Mouse (Mus musculus): ENCODE data around the gene Sult2a8. TPM values are rescaled to one million over a fixed set of nuclear protein-coding genes. Genes with fewer than 3 reads are reported as not detected.
"Not testable (repeated sequence)": the region's sequence is repeated elsewhere in the genome, so short reads cannot be mapped to it uniquely, and the experiment has no call there.

Gene Sult2a8
- not detected in 2 replicates for polyA plus RNA-seq (2014; fragmentation: Nextera tagmentation; extraction: Ambion mirVana)

DNA sequence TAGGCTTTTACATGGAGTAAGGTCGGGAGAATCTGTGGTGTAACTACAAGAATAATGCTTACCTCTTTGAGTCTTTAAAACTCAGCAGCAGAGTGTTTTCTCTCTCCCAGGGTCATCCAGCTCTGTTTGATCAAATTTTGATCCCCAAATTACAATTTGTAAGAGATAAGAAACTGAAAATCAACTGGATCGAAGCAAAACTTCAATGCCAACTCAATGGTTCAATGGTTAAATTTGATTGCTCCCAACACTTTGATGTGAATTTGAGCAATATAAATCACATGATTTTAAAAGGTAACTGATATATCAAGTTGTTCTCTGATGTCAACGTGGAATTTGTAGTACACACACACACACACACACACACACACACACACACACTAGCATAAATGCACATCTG, at the start of gene Sult2a8:
Sult2a8 (minus strand) TSS at position 236 of the 400 bp plus-strand sequence.
- ATAC-seq (ENCODE audit: insufficient number of reproducible peaks, insufficient read depth, low FRiP score, low read depth), result no peak
- H3K27ac ChIP-seq (ENCODE audit: low read length), result no peak within 1 kb of the TSS
- H3K4me2 ChIP-seq (replicated peaks; ENCODE audit: low read depth, low read length), result no peak within 1 kb of the TSS
- WGBS, result 60% methylated on average over 3 of the region's 3 CpGs
- H3K4me3 ChIP-seq (ENCODE audit: low read depth, low read length), result no peak within 1 kb of the TSS
- H3K27me3 ChIP-seq (ENCODE audit: control insufficient read depth, insufficient read depth, low read length), result no peaks in the 10 kb centered on the region
- H3K36me3 ChIP-seq (ENCODE audit: control insufficient read depth, insufficient read depth, low read length), result no peaks in the 10 kb centered on the region
- H3K9ac ChIP-seq (replicated peaks; ENCODE audit: low read depth, low read length), result no peak within 1 kb of the TSS
- H3K4me1 ChIP-seq (ENCODE audit: control insufficient read depth, insufficient read depth, low read length), result no peaks in the 10 kb centered on the region
- H3K9me3 ChIP-seq (ENCODE audit: control insufficient read depth, low read depth, low read length), result no peaks in the 10 kb centered on the region; the same call in 1 of the 2 replicates

DNA sequence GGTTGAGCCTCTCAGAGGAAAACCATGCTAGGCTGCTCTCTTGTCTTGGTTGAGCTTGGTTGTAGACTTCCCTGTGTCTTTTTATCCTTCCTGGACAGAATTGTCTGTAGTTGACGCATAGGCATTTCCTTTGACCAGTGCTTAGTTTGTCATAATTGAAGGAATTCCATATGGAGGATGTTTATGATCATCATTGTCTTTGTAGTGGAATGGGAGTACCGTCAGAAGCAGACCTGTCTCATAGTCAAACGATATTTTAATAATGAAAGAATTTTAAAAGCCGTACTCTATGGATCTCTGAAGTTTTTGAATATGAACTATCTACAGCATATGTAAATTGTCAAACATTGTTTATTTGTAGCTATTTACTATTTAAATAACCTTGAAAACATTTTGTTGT, 47.6 kb upstream of the Sult2a8 start, which contains the start of gene Sult2a7:
Sult2a7 (minus strand) TSS at position 101 of the 400 bp plus-strand sequence.
- ATAC-seq (ENCODE audit: insufficient number of reproducible peaks, insufficient read depth, low FRiP score, low read depth), result no peak
- WGBS, result 85% methylated on average over 4 of the region's 4 CpGs
- H3K4me2 ChIP-seq (replicated peaks; ENCODE audit: low read depth, low read length), result no peak within 1 kb of the TSS

DNA sequence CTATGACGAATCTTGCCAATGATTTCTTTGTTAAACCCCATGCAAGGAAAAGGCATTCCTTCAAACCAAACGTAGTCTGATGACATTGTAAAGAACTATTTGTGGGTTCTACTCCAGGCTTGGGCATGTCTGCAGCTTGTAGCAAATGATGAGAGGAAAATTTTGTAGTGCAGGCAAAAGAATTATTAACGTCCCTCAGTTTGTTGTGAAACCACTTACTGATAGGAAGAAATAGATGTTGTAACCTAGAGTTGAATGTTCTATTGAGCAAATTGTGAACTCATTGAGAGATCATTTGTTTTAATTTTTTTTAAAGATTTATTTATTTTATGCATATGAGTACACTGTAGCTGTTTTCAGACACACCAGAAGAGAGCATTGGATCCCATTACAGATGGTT, 46.3 kb upstream of the Sult2a8 start:
- no peak overlapping the region for H3K9ac ChIP-seq (replicated peaks; ENCODE audit: low read depth, low read length)
- no peaks in the 10 kb centered on the region for H3K9me3 ChIP-seq (ENCODE audit: control insufficient read depth, low read depth, low read length)
- H3K4me3 ChIP-seq (ENCODE audit: low read depth, low read length), result no peak overlapping the region
- H3K27me3 ChIP-seq (ENCODE audit: control insufficient read depth, insufficient read depth, low read length), result no peaks in the 10 kb centered on the region
- H3K36me3 ChIP-seq (ENCODE audit: control insufficient read depth, insufficient read depth, low read length), result no peaks in the 10 kb centered on the region
- no peaks in the 10 kb centered on the region for H3K4me1 ChIP-seq (ENCODE audit: control insufficient read depth, insufficient read depth, low read length)
- H3K27ac ChIP-seq (ENCODE audit: low read length), result no peak overlapping the region
- WGBS, result 71% methylated on average over 3 of the region's 3 CpGs
- no peak overlapping the region for H3K4me2 ChIP-seq (replicated peaks; ENCODE audit: low read depth, low read length)
- no peak for ATAC-seq (ENCODE audit: insufficient number of reproducible peaks, insufficient read depth, low FRiP score, low read depth)

More for the DNA sequence above, 47.6 kb upstream of the Sult2a8 start, which contains the start of gene Sult2a7:
- H3K4me3 ChIP-seq (ENCODE audit: low read depth, low read length), result no peak within 1 kb of the TSS
- H3K9me3 ChIP-seq (ENCODE audit: control insufficient read depth, low read depth, low read length), result no peaks in the 10 kb centered on the region
- no peaks in the 10 kb centered on the region for H3K27me3 ChIP-seq (ENCODE audit: control insufficient read depth, insufficient read depth, low read length)
- no peak within 1 kb of the TSS for H3K27ac ChIP-seq (ENCODE audit: low read length)
- H3K4me1 ChIP-seq (ENCODE audit: control insufficient read depth, insufficient read depth, low read length), result no peaks in the 10 kb centered on the region
- H3K36me3 ChIP-seq (ENCODE audit: control insufficient read depth, insufficient read depth, low read length), result no peaks in the 10 kb centered on the region
- no peak within 1 kb of the TSS for H3K9ac ChIP-seq (replicated peaks; ENCODE audit: low read depth, low read length)

DNA sequence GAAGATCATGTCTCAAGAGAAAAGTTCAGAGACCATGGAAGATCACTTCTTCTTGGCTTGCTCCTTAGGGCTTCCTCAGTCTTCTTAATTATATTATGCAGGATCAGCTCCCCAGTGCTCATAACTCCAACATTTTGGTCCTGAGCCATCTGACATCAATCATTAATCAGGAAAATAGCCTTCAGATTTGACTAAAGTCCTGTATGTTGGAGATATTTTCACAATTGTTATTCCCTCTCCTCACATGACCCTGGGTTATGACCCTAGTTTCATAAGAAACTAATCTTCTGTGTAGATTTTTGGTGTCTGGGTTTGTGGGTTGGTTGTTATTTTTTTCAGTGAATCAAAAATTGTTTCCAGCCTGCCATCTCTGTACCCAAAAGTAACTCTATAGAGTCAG, 7.0 kb downstream of the Sult2a8 start:
- Histone ChIP-seq H3K9me3 (ENCODE audit: control insufficient read depth, low read depth, low read length) (no peaks in the 10 kb centered on the region; the same call in 1 of the 2 replicates), H3K27me3 (ENCODE audit: control insufficient read depth, insufficient read depth, low read length) (no peaks in the 10 kb centered on the region), H3K9ac (replicated peaks; ENCODE audit: low read depth, low read length) (no peak overlapping the region), H3K4me2 (replicated peaks; ENCODE audit: low read depth, low read length) (no peak overlapping the region), H3K4me3 (ENCODE audit: low read depth, low read length) (no peak overlapping the region), H3K4me1 (ENCODE audit: control insufficient read depth, insufficient read depth, low read length) (no peaks in the 10 kb centered on the region), H3K27ac (ENCODE audit: low read length) (no peak overlapping the region), H3K36me3 (ENCODE audit: control insufficient read depth, insufficient read depth, low read length) (no peaks in the 10 kb centered on the region)
- ATAC-seq (ENCODE audit: insufficient number of reproducible peaks, insufficient read depth, low FRiP score, low read depth), result no peak

DNA sequence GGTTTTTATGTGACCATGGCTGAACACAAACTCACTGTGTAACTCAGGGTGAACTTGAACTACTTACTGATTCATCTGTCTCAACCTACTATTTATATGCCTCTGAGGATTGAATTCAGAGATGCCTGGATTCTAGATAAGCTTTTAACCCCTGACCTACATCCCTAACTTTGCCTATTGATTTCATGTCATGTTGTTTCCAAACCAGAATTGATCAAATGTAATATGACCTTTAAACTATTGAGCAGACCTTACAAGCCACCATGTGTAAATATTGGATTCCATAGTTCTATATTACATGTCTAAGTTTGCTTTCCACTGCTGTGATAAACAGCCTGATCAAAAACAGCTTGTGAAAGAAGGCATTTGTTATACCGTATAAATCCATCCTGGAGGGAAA, 8.1 kb downstream of the Sult2a8 start:
- Histone ChIP-seq H3K36me3 (ENCODE audit: control insufficient read depth, insufficient read depth, low read length) (no peaks in the 10 kb centered on the region), H3K9ac (replicated peaks; ENCODE audit: low read depth, low read length) (no peak overlapping the region), H3K27ac (ENCODE audit: low read length) (no peak overlapping the region), H3K9me3 (ENCODE audit: control insufficient read depth, low read depth, low read length) (no peaks in the 10 kb centered on the region), H3K27me3 (ENCODE audit: control insufficient read depth, insufficient read depth, low read length) (no peaks in the 10 kb centered on the region), H3K4me1 (ENCODE audit: control insufficient read depth, insufficient read depth, low read length) (no peaks in the 10 kb centered on the region), H3K4me2 (replicated peaks; ENCODE audit: low read depth, low read length) (no peak overlapping the region), H3K4me3 (ENCODE audit: low read depth, low read length) (no peak overlapping the region)
- 68% methylated on average over 1 of the region's 1 CpGs for WGBS
- no peak for ATAC-seq (ENCODE audit: insufficient number of reproducible peaks, insufficient read depth, low FRiP score, low read depth)

DNA sequence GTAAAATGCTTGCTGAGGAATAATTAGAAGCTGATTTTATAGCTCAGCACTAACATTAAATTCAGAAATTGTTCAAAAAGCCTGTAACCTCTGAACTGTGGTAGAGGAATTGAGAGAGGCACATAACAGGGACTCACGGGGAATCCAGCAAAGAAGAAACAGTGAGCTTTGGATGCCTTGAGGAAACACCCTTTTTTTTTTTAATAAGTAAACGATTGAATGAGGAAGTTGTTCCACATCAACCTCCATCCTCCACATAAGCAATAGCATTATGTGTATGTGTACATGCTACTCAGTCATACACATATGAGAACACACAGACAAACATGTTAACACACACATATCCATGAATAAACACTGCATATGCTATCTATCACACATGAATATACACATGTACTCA, 8.5 kb downstream of the Sult2a8 start:
- no peak for ATAC-seq (ENCODE audit: insufficient number of reproducible peaks, insufficient read depth, low FRiP score, low read depth)
- H3K27me3 ChIP-seq (ENCODE audit: control insufficient read depth, insufficient read depth, low read length), result no peaks in the 10 kb centered on the region
- no peak overlapping the region for H3K27ac ChIP-seq (ENCODE audit: low read length)
- WGBS, result 77% methylated on average over 2 of the region's 2 CpGs
- H3K4me2 ChIP-seq (replicated peaks; ENCODE audit: low read depth, low read length), result no peak overlapping the region
- H3K4me1 ChIP-seq (ENCODE audit: control insufficient read depth, insufficient read depth, low read length), result no peaks in the 10 kb centered on the region
- no peak overlapping the region for H3K4me3 ChIP-seq (ENCODE audit: low read depth, low read length)
- H3K9ac ChIP-seq (replicated peaks; ENCODE audit: low read depth, low read length), result no peak overlapping the region
- no peaks in the 10 kb centered on the region for H3K9me3 ChIP-seq (ENCODE audit: control insufficient read depth, low read depth, low read length)
- no peaks in the 10 kb centered on the region for H3K36me3 ChIP-seq (ENCODE audit: control insufficient read depth, insufficient read depth, low read length)

DNA sequence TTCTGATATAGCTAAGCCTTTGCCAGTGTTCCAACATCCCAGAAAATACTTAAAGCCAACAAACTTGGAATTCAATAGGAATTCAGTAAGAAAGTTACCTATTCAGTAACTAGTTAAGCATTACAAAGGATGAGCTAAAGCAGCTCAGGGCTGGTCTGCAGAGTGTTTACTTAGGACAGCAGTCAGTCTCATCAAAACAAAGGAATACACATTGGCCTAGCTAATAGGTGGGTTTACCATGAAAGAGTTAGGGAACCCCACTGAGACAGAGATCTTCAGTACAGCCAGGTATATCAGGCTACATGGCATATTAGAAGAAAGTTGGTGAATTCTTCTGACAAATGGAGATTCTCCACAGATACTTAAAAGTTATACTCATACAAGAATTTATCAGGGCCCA, 47.2 kb downstream of the Sult2a8 start:
- not testable (repeated sequence) for H3K4me3 ChIP-seq (ENCODE audit: low read depth, low read length); H3K9ac ChIP-seq (replicated peaks; ENCODE audit: low read depth, low read length); H3K27me3 ChIP-seq (ENCODE audit: control insufficient read depth, insufficient read depth, low read length); H3K9me3 ChIP-seq (ENCODE audit: control insufficient read depth, low read depth, low read length); H3K4me2 ChIP-seq (replicated peaks; ENCODE audit: low read depth, low read length); H3K27ac ChIP-seq (ENCODE audit: low read length); ATAC-seq (ENCODE audit: insufficient number of reproducible peaks, insufficient read depth, low FRiP score, low read depth); H3K4me1 ChIP-seq (ENCODE audit: control insufficient read depth, insufficient read depth, low read length); H3K36me3 ChIP-seq (ENCODE audit: control insufficient read depth, insufficient read depth, low read length)

DNA sequence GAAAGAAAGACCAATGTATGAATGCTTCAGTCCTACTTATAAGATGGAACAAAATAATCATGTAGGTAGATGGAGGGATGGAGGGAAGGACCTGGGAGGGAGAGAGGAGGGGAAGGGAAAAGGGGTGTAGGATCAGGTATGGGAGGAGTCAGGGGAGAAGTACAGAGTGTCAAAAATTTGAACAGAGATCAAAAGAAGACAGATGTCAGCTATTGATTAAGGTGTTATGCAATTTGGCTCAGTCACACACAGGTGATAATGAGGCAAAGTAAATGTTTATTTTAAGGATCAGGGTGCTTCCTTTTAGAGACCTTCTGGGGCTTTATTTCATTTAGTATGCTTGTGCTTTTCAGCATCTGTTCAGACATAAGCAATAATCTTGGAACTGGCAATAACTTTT, 50.1 kb downstream of the Sult2a8 start:
- Histone ChIP-seq H3K36me3 (ENCODE audit: control insufficient read depth, insufficient read depth, low read length) (no peaks in the 10 kb centered on the region), H3K9me3 (ENCODE audit: control insufficient read depth, low read depth, low read length) (no peaks in the 10 kb centered on the region; the same call in 1 of the 2 replicates), H3K27ac (ENCODE audit: low read length) (no peak overlapping the region), H3K4me2 (replicated peaks; ENCODE audit: low read depth, low read length) (no peak overlapping the region), H3K4me1 (ENCODE audit: control insufficient read depth, insufficient read depth, low read length) (no peaks in the 10 kb centered on the region), H3K9ac (replicated peaks; ENCODE audit: low read depth, low read length) (no peak overlapping the region), H3K27me3 (ENCODE audit: control insufficient read depth, insufficient read depth, low read length) (no peaks in the 10 kb centered on the region), H3K4me3 (ENCODE audit: low read depth, low read length) (no peak overlapping the region)
- no peak for ATAC-seq (ENCODE audit: insufficient number of reproducible peaks, insufficient read depth, low FRiP score, low read depth)

Data from stomach, embryonic 14.5 days (tissue).